Mouse (Mus musculus) neural tube, embryonic 11.5 days (tissue): ENCODE data around the gene Hexim2. TPM values are rescaled to one million over a fixed set of nuclear protein-coding genes. Genes with fewer than 3 reads are reported as not detected.

ENCODE experiments used
- ATAC-seq: fragments of 200-750 bp; cut with Nextera tagmentation; 2 replicates; pipeline ENCODE4 v1.8.0; 2017; ENCODE audit warnings: moderate number of reproducible peaks, mild to moderate bottlenecking, moderate TSS enrichment, moderate library complexity; ENCODE audit not compliant: insufficient read depth, low FRiP score, low TSS enrichment
- DNase-seq: peaks from one replicate; pipeline ENCODE4 v3.0.0-alpha.2; 2015; ENCODE audit warnings: low spot score
- H3K27ac ChIP-seq: fragments of 300-500 bp; sonication (generic); 2 replicates; pipeline ENCODE4 v1.5.1; 2014; ENCODE audit warnings: low read depth, mild to moderate bottlenecking, low read length
- H3K27me3 ChIP-seq: fragments of 300-500 bp; sonication (generic); 2 replicates; pipeline ENCODE4 v1.6.1; 2014; ENCODE audit warnings: mild to moderate bottlenecking, low read length, mixed read lengths; ENCODE audit not compliant: control insufficient read depth, insufficient read depth
- H3K36me3 ChIP-seq: fragments of 300-500 bp; sonication (generic); 2 replicates; pipeline ENCODE4 v1.6.1; 2014; ENCODE audit warnings: mild to moderate bottlenecking, low read length, moderate library complexity, mixed read lengths; ENCODE audit not compliant: control insufficient read depth, insufficient read depth
- H3K4me1 ChIP-seq: fragments of 300-500 bp; sonication (generic); 2 replicates; pipeline ENCODE4 v1.6.1; 2014; ENCODE audit warnings: low read length, mixed read lengths; ENCODE audit not compliant: control insufficient read depth, insufficient read depth
- H3K4me2 ChIP-seq: fragments of 300-500 bp; sonication (generic); 2 replicates; pipeline ENCODE4 v1.6.1; 2014; ENCODE audit warnings: low read depth, mild to moderate bottlenecking, moderate library complexity
- H3K4me3 ChIP-seq: fragments of 300-500 bp; sonication (generic); 2 replicates; pipeline ENCODE4 v1.5.1; 2014; ENCODE audit warnings: low read depth, low read length
- H3K9ac ChIP-seq: fragments of 300-500 bp; sonication (generic); 2 replicates; pipeline ENCODE4 v1.6.1; 2014; ENCODE audit warnings: mild to moderate bottlenecking, low read length
- H3K9me3 ChIP-seq: fragments of 300-500 bp; sonication (generic); 2 replicates; pipeline ENCODE4 v1.6.1; 2016; ENCODE audit warnings: low read length; ENCODE audit not compliant: control insufficient read depth
- WGBS: fragments of 180-500 bp; shearing (Covaris S2); extraction: QIAGEN DNeasy Blood & Tissue Kit; methylation state at CpG from one replicate; pipeline ENCODE4 v1.1.7; 2014; 5-methylcytosine and 5-hydroxymethylcytosine counted together
- polyA plus RNA-seq: library from polyadenylated mRNA; unstranded; fragments of >200 nt; fragmentation: Nextera tagmentation; extraction: Ambion mirVana; gene quantifications from 2 replicates; pipeline ENCODE4 v1.2.1, GENCODE M21; 2014

Hexim2 gene
- polyA plus RNA-seq, 1 experiment from 2014 or later = 5.8 TPM

DNA sequence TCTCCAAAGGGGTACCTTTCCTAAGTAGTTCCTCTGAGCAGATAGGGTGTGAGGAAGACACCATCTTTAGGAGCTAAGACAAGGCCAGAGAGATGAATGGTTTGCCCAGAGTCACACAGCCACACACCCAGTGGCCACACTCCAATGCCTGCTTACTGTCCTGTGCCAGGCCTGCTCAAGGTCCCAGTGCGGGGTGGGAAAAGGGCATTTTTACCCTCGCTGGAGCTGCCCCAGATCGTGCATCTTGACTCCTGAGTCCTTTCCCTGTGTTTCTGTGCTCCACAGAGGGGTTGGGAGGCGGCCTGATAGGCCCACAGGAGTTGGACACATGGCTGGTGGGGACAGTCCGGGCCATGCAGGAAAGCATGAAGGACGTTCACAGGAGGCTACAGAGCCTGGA, 26.4 kb upstream of the Hexim2 start:
- Histone ChIP-seq H3K4me3 (no peak overlapping the region), H3K27me3 (peaks cover 16% of the 10 kb centered on the region), H3K9me3 (no peaks in the 10 kb centered on the region), H3K36me3 (no peaks in the 10 kb centered on the region), H3K9ac (no peak overlapping the region), H3K4me2 (no peak overlapping the region), H3K27ac (no peak overlapping the region), H3K4me1 (peaks cover 8% of the 10 kb centered on the region; the same call in 1 of the 2 replicates)
- 84% methylated on average over 6 of the region's 6 CpGs for WGBS
- DNase-seq (no peak), ATAC-seq (no peak)

DNA sequence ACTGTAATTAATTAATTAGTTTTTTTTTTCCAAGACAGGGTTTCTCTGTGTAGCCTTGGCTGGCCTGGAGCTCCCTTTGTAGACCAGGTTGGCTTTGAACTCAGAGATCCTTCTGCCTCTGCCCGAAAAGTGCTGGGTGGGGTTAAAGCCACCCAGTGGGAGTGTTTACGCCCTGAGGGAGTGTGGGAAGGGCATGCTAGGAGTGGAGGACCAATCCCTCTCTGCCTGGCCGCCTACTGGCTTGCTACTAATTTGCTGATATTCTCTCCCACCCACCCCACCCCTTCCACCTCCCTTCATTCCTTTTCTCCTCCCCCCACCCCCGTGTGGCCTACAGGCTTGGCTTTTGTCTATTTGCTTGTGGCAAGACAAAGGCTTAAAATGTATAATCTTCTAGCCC, 25.8 kb upstream of the Hexim2 start:
- H3K27me3 ChIP-seq = peaks cover 16% of the 10 kb centered on the region
- no peak overlapping the region for H3K9ac ChIP-seq
- WGBS = 71% methylated on average over 4 of the region's 4 CpGs
- H3K4me2 ChIP-seq = no peak overlapping the region
- no peak overlapping the region for H3K4me3 ChIP-seq
- no peak overlapping the region for H3K27ac ChIP-seq
- no peaks in the 10 kb centered on the region for H3K9me3 ChIP-seq
- H3K4me1 ChIP-seq = peaks cover 8% of the 10 kb centered on the region; the same call in 1 of the 2 replicates
- H3K36me3 ChIP-seq = no peaks in the 10 kb centered on the region
- DNase-seq (no peak), ATAC-seq (no peak)

DNA sequence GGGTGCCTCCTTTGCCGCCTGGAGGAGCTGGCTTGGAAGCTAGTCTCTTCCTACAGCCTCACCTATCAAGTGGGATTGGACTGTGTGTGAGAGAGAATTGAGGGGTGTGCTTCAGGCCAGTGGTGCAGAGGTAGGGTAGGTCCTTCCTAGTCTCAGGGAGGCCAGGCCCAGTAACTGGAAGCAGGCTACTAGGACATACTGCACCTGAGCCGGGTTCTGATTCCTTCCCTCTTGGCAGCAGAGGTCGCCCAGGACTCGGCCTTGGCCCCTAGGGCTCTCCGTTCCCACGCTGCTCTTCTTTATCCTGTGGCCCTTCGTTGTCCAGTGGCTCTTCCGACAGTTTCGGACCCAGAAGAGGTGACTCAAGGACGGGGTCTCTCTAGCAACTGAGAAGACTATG, 20.9 kb upstream of the Hexim2 start:
- H3K9me3 ChIP-seq = no peaks in the 10 kb centered on the region
- H3K9ac ChIP-seq = no peak overlapping the region
- no peaks in the 10 kb centered on the region for H3K36me3 ChIP-seq
- no peak overlapping the region for H3K27ac ChIP-seq
- 14% methylated on average over 10 of the region's 10 CpGs for WGBS
- peaks cover 26% of the 10 kb centered on the region for H3K27me3 ChIP-seq
- DNase-seq (no peak), ATAC-seq (no peak)
- no peak overlapping the region for H3K4me3 ChIP-seq
- peak overlapping the region; percentile 49 for H3K4me2 ChIP-seq
- H3K4me1 ChIP-seq = peaks cover 3% of the 10 kb centered on the region; the same call in 1 of the 2 replicates

DNA sequence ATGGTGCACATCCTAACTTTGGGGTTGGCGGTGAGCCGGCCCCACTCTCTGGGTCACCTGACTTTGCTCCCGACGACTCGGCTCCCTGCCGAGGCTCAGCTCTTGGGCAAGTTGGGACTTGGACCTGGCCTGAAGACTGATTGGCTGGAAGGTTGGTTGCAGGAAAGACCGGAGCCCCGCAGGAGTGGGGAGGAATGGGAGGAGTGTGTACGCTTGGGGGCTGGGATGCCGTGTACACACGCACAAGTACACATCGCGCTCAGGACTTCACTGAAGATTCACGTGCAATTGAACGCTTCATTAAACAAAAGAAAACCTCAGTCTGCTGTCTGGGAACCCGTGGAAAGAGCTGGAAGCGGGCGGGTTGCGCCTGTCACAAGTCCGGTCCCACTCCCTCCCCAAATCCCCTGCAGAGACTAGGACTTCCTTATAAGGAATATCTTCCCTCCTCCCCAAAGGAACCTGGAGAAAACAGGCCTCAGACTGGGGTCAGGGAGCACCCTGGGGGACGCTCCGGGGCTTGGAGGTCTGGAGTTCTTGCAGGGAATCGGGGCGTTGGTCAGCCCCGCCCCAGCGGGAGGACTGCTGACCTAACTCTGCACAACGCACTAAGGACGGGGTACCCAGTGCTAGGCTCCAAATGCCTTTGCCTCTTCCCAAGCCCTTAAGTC, 20.2 kb upstream of the Hexim2 start:
- Histone ChIP-seq H3K4me2 (peak overlapping the region; percentile 49), H3K36me3 (no peaks in the 10 kb centered on the region), H3K27me3 (peaks cover 26% of the 10 kb centered on the region), H3K9ac (peak overlapping the region; percentile 32), H3K4me3 (peak overlapping the region; percentile 24), H3K27ac (no peak overlapping the region), H3K4me1 (peaks cover 3% of the 10 kb centered on the region; the same call in 1 of the 2 replicates), H3K9me3 (no peaks in the 10 kb centered on the region)
- no peak for ATAC-seq
- WGBS = under 1% methylated on average over 28 of the region's 28 CpGs
- DNase-seq = peak; percentile 47

DNA sequence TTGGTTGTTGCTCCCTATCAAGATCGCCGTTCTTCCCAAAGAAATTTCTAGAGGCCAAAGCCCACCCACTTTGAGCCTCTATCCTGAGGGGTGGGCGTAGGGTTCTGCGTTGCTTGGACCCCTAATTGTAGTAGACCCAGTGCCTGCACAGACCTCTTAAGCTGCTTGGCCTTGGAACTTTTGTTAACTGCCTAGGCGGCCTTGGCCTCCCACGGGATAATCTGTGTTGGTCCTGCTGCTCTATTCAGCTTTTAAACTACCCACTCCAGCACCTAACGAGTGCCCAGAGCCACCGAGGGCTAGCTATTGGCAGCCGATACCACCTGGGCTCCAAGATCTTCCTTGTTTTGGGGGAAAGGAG, 19.7 kb upstream of the Hexim2 start:
- DNase-seq (peak; percentile 12), ATAC-seq (no peak)
- Histone ChIP-seq H3K27me3 (peaks cover 26% of the 10 kb centered on the region), H3K4me3 (peak overlapping the region; percentile 24), H3K27ac (no peak overlapping the region), H3K4me2 (peak overlapping the region; percentile 49), H3K36me3 (no peaks in the 10 kb centered on the region), H3K9me3 (no peaks in the 10 kb centered on the region), H3K4me1 (peaks cover 3% of the 10 kb centered on the region; the same call in 1 of the 2 replicates), H3K9ac (peak overlapping the region; percentile 32)
- 7% methylated on average over 9 of the region's 9 CpGs for WGBS

DNA sequence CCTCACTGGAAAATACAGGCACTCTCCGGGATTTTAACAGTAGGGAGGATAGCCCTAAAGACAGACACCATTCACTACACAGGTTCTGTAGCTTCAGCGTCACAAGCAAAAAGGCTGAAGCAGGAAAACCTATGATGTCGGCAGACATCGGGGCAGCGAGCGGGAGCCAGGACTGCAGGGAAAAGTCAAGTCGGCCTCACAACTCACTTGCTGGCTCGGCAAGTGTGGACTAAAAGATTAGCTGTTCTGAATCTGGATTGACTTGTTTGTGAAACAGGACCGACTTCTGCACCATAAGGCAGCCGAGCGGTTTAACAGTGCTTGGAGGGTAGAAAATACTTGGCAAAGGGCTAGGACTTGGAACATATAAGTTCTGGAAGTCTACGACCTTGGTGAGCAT, 19.2 kb upstream of the Hexim2 start:
- no peak overlapping the region for H3K9ac ChIP-seq
- H3K4me2 ChIP-seq = no peak overlapping the region
- H3K36me3 ChIP-seq = no peaks in the 10 kb centered on the region
- H3K27ac ChIP-seq = no peak overlapping the region
- H3K9me3 ChIP-seq = no peaks in the 10 kb centered on the region
- no peak overlapping the region for H3K4me3 ChIP-seq
- DNase-seq (no peak), ATAC-seq (no peak)
- peaks cover 26% of the 10 kb centered on the region for H3K27me3 ChIP-seq
- peaks cover 7% of the 10 kb centered on the region; the same call in 1 of the 2 replicates for H3K4me1 ChIP-seq
- 36% methylated on average over 12 of the region's 12 CpGs for WGBS

DNA sequence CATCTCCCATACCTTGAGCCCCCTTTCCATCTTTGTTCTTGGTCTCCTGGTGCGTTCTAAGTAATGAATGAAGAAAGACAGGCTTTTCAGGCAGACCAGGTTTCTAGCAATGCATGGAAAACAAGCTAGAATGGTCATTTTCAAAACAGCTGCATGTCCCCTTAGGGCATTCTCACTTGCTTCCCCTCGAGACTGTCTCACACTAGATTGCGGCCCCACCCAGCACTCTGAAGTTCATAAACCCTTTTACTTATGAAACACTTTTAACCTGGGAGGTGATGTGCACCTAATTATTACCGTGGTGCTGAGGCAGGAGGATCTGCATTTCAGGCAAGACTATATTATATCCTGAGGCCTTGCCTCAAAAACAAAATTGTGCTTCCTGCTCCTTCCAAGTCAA, 18.5 kb upstream of the Hexim2 start:
- H3K9ac ChIP-seq = no peak overlapping the region
- DNase-seq (no peak), ATAC-seq (no peak)
- no peak overlapping the region for H3K27ac ChIP-seq
- no peak overlapping the region for H3K4me2 ChIP-seq
- H3K9me3 ChIP-seq = no peaks in the 10 kb centered on the region
- no peak overlapping the region for H3K4me3 ChIP-seq
- no peaks in the 10 kb centered on the region for H3K36me3 ChIP-seq
- 78% methylated on average over 4 of the region's 4 CpGs for WGBS
- peaks cover 12% of the 10 kb centered on the region for H3K4me1 ChIP-seq
- H3K27me3 ChIP-seq = peaks cover 26% of the 10 kb centered on the region

DNA sequence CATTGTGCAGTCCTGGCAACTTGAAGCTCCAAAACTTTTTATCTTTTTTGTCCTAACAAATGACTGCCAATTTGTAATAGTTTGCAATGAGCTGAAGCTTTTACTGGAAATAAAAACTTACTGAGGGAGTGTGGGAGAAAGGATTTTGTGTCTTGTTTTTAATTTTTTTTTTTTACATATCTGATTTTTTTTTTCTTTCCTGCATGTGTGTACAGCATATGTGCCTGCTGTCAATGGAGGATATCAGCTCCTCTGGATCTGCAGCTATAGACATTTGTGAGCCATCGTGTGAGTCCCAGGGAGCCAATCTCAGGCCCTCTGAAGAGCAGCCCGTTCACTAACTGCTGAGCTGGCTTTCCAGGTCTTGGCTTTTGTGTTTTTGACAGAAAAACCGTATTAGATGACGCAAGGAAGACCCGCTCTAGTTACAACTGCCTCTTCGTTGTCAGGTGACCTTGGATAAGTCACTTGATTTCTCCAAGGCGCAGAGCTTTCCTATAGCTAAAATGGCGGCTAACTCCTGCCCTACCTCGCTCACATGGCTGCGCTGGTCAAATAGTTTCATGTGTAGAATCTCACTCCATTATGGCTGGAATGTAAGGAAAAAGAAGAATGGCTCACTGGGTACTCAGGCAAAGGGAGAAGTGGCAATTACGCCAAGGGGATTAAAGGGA, 17.8 kb upstream of the Hexim2 start:
- H3K9me3 ChIP-seq = no peaks in the 10 kb centered on the region
- ATAC-seq (no peak), DNase-seq (no peak)
- 85% methylated on average over 11 of the region's 11 CpGs for WGBS
- peak overlapping the region; percentile 56; the same call in 1 of the 2 replicates for H3K9ac ChIP-seq
- H3K4me1 ChIP-seq = peaks cover 12% of the 10 kb centered on the region
- H3K27ac ChIP-seq = no peak overlapping the region
- peak overlapping the region; percentile 42 for H3K4me3 ChIP-seq
- peaks cover 26% of the 10 kb centered on the region for H3K27me3 ChIP-seq
- H3K36me3 ChIP-seq = no peaks in the 10 kb centered on the region
- H3K4me2 ChIP-seq = peak overlapping the region; percentile 48
